Mouse (Mus musculus) heart, adult 2 months (tissue): ENCODE measurements around the gene Cdhr1.

Source experiments
- CTCF ChIP-seq: fragments of 200-600 bp; IDR thresholded peaks from 2 replicates; pipeline ENCODE4 v1.8.1; 2022; ENCODE audit warnings: antibody characterized with exemption, mild to moderate bottlenecking, moderate library complexity
- EP300 ChIP-seq: fragments of 200-500 bp; IDR thresholded peaks from 2 replicates; pipeline ENCODE4 v1.6.1; 2011; ENCODE audit warnings: low read depth, low read length, control low read depth; ENCODE audit not compliant: insufficient read depth
- POLR2A ChIP-seq: fragments of 200-500 bp; IDR thresholded peaks from 2 replicates; pipeline ENCODE4 v1.6.1; 2011; ENCODE audit warnings: mild to moderate bottlenecking, low read depth, low read length, control low read depth; ENCODE audit not compliant: insufficient read depth

DNA sequence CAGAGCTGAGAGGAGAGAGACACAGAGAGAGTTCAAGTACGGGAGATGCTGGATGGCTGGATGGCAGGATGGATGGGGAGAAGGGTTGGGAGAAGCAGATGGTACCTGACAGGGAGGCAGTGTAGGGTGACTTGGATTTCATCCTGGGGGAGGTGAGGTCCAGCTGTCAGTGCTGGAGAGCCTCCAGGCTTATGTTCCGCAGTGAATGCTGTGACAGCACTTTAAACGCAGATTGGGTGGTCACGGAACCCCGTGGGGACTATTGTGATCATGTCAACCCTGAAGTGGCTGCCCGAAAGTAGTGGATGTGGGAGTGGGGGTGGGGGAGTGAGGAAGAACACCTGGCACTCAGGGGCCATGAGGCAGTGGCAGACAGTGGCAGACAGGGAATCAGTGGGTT, 3.7 kb downstream of the Cdhr1 start:
- TF ChIP-seq POLR2A (no peak), CTCF (no peak), EP300 (no peak)
